Mouse (Mus musculus): ENCODE measurements at regions not wholly inside any gene's neighbourhood (a gene's known extent, or its start where the extent isn't known, plus 50 kb on each side); places are given as distances from the start of the nearest gene placed in this dataset.

DNA sequence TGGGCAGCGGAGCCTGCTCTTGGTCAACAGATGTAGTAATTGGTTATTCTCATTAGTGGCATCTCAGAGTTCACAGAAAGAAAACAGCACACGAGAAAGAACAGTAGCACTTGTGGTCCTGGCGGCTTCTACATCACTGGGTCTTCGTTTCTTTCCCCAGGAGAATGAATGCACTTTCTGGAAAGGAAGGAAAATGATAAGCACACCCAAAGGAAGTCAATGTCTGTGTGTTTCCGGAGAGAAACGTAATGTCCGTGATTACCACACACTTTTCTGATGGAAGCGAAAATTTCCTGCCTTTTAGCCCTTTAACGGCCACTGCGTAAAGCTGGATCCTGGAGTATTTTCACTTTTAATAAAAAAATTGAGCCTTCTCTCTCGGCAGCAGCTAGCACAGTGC, 164.1 kb downstream of the Cemip2 start:
- Histone ChIP-seq H3K4me1 (ENCODE audit: insufficient read depth) (no peaks in the 10 kb centered on the region), H3K4me2 (ENCODE audit: low read depth) (no peak overlapping the region), H3K4me3 (ENCODE audit: low read depth, low read length) (no peak overlapping the region), H3K27me3 (ENCODE audit: insufficient read depth, low read length) (no peaks in the 10 kb centered on the region), H3K27ac (ENCODE audit: low read depth, low read length) (no peak overlapping the region), H3K9me3 (ENCODE audit: low read length) (no peaks in the 10 kb centered on the region), H3K36me3 (ENCODE audit: insufficient read depth) (no peaks in the 10 kb centered on the region), H3K9ac (no peak overlapping the region)
- ATAC-seq (no peak), DNase-seq (no peak)
- no peak for TF ChIP-seq CTCF (IDR thresholded peaks at IDR 0.05; ENCODE audit: low read depth)
- WGBS, result 39% methylated on average over 11 of the region's 11 CpGs

DNA sequence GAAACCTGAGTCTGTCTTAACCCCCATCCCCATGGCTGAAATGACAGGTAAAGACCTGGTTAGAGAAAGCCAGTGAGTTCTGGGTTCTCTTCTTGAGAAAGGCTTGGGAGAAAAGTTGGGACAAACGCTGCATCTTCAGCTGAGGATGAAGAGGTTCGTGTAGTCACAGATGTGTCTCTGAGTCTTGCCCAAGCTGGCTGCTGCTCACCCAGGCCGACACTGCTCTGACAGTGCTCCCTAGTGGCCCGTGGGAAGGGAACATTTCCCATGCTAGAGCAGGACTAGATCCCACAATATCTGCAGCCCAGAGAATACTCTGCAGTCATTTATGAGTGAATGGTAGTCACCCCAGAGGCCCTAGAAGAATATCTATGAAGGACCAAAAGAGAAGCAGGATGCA, 165.3 kb downstream of the Cemip2 start:
- WGBS, result 65% methylated on average over 4 of the region's 4 CpGs
- Histone ChIP-seq H3K4me2 (ENCODE audit: low read depth) (no peak overlapping the region), H3K4me3 (ENCODE audit: low read depth, low read length) (no peak overlapping the region), H3K4me1 (ENCODE audit: insufficient read depth) (no peaks in the 10 kb centered on the region), H3K9me3 (ENCODE audit: low read length) (no peaks in the 10 kb centered on the region), H3K36me3 (ENCODE audit: insufficient read depth) (no peaks in the 10 kb centered on the region), H3K27me3 (ENCODE audit: insufficient read depth, low read length) (no peaks in the 10 kb centered on the region), H3K9ac (no peak overlapping the region), H3K27ac (ENCODE audit: low read depth, low read length) (no peak overlapping the region)
- peak; percentile 24; the same call in 1 of the 2 replicates for TF ChIP-seq CTCF (IDR thresholded peaks at IDR 0.05; ENCODE audit: low read depth)
- ATAC-seq (no peak), DNase-seq (no peak)

DNA sequence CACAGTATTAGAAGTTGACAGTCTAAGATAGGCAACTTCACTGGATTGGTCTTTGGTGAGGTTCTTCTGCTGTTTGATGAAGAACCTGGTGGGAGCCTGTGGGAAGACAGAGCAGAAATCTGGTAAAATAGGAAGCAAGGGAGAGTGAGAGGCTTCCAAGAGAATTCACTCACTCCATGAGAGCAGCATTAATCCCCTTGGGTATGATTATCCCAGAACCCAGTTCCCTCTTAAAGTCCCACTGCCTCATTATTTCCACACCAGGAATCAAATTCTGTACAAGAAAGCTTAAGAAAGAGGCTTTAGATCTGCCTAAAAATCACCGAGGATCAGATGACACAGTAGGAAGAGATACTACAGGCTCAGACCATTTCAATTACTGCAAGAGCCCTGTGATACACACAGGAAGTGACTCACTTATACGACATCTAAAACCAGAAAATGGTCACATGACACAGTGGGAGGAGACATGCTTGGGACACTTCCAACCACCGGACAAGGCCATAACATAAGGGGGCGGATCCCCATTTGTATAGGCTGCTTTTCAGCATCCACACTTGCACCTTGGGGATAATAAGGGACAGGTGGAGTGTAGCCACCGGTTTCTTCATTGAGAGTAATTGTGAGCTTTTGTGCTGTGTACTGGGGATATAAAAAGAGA, 168.2 kb downstream of the Cemip2 start:
- Histone ChIP-seq H3K9me3 (ENCODE audit: low read length) (no peaks in the 10 kb centered on the region), H3K9ac (no peak overlapping the region), H3K4me2 (ENCODE audit: low read depth) (no peak overlapping the region), H3K27me3 (ENCODE audit: insufficient read depth, low read length) (no peaks in the 10 kb centered on the region), H3K36me3 (ENCODE audit: insufficient read depth) (no peaks in the 10 kb centered on the region), H3K4me1 (ENCODE audit: insufficient read depth) (no peaks in the 10 kb centered on the region), H3K4me3 (ENCODE audit: low read depth, low read length) (no peak overlapping the region), H3K27ac (ENCODE audit: low read depth, low read length) (no peak overlapping the region)
- no peak for DNase-seq
- no peak for TF ChIP-seq CTCF (IDR thresholded peaks at IDR 0.05; ENCODE audit: low read depth)
- WGBS, result 57% methylated on average over 5 of the region's 5 CpGs
- ATAC-seq, result no peak

DNA sequence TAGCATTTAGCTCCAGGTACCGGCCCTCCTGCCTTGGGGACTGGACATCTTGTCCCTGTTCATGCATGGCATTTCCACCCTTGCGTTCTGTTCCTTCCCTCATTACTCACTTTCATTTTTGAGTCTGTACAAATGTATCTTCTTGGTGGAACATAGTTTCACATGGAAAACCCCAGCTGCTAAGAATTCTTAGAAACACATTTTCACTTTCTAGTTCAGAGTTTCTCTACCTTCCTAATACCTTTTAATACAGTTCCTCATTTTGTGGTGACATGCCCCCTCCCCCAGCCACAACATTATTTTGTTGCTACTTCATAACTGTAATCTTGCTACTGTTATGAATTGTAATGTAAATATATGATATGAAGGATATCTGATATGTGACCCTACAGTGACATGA, 169.9 kb downstream of the Cemip2 start:
- H3K4me2 ChIP-seq (ENCODE audit: low read depth), result no peak overlapping the region
- H3K36me3 ChIP-seq (ENCODE audit: insufficient read depth), result no peaks in the 10 kb centered on the region
- H3K27ac ChIP-seq (ENCODE audit: low read depth, low read length), result no peak overlapping the region
- no peaks in the 10 kb centered on the region for H3K4me1 ChIP-seq (ENCODE audit: insufficient read depth)
- WGBS, result 95% methylated on average over 2 of the region's 2 CpGs
- no peak overlapping the region for H3K9ac ChIP-seq
- TF ChIP-seq CTCF (IDR thresholded peaks at IDR 0.05; ENCODE audit: low read depth), result no peak
- no peak for DNase-seq
- H3K4me3 ChIP-seq (ENCODE audit: low read depth, low read length), result no peak overlapping the region
- ATAC-seq, result no peak
- H3K27me3 ChIP-seq (ENCODE audit: insufficient read depth, low read length), result no peaks in the 10 kb centered on the region
- no peaks in the 10 kb centered on the region for H3K9me3 ChIP-seq (ENCODE audit: low read length)

DNA sequence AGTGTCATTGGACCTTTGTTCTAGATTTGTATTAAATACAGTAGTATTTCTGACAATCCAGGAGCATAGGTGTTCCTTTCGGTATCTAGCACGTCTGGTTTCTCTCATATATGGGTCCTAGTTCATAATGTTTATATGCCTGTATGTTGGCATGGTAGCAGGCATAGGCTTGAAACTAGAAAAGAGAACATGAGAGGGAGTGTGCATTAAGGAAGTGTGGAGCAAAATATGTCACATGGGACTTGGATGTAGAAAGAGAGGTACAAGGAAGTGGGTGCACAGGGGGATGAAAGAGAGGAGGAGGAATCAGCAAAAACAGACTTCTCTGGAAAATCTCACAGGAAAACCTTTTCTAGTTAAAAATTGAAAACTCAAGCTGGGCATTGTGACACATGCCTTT, 176.2 kb upstream of the Trpm3 start:
- Histone ChIP-seq H3K36me3 (ENCODE audit: insufficient read depth) (no peaks in the 10 kb centered on the region), H3K4me2 (ENCODE audit: low read depth) (no peak overlapping the region), H3K4me3 (ENCODE audit: low read depth, low read length) (no peak overlapping the region), H3K27me3 (ENCODE audit: insufficient read depth, low read length) (no peaks in the 10 kb centered on the region), H3K4me1 (ENCODE audit: insufficient read depth) (no peaks in the 10 kb centered on the region), H3K27ac (ENCODE audit: low read depth, low read length) (no peak overlapping the region), H3K9me3 (ENCODE audit: low read length) (no peaks in the 10 kb centered on the region), H3K9ac (no peak overlapping the region)
- no peak for TF ChIP-seq CTCF (IDR thresholded peaks at IDR 0.05; ENCODE audit: low read depth)
- no peak for DNase-seq
- 98% methylated on average over 2 of the region's 2 CpGs for WGBS
- no peak for ATAC-seq

DNA sequence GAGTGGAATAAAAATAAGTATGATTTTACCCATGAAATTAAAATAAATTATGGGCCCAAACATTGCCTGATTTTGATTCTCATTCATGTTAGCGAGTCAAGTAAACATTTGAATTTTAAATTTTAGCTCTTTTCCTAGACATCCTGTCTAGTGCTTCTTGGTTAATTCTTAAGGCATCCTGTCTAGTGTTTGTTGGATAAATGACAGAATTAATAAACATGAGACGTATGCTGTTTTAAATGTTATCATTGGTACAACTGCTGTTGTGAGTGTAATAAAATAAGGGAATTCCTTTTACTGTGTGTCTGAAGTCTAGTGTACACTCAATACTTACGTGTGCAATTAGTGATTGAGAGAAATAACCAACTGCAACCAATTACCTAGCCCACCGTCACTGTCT, 149.0 kb upstream of the Trpm3 start:
- Histone ChIP-seq H3K4me2 (ENCODE audit: low read depth) (no peak overlapping the region), H3K4me3 (ENCODE audit: low read depth, low read length) (no peak overlapping the region), H3K4me1 (ENCODE audit: insufficient read depth) (no peaks in the 10 kb centered on the region; the same call in 1 of the 2 replicates), H3K27ac (ENCODE audit: low read depth, low read length) (no peak overlapping the region), H3K9me3 (ENCODE audit: low read length) (no peaks in the 10 kb centered on the region), H3K9ac (no peak overlapping the region), H3K27me3 (ENCODE audit: insufficient read depth, low read length) (no peaks in the 10 kb centered on the region), H3K36me3 (ENCODE audit: insufficient read depth) (no peaks in the 10 kb centered on the region)
- peak; percentile 47; the same call in 1 of the 2 replicates for ATAC-seq
- no peak for DNase-seq
- no peak for TF ChIP-seq CTCF (IDR thresholded peaks at IDR 0.05; ENCODE audit: low read depth)
- 52% methylated on average over 4 of the region's 4 CpGs for WGBS

DNA sequence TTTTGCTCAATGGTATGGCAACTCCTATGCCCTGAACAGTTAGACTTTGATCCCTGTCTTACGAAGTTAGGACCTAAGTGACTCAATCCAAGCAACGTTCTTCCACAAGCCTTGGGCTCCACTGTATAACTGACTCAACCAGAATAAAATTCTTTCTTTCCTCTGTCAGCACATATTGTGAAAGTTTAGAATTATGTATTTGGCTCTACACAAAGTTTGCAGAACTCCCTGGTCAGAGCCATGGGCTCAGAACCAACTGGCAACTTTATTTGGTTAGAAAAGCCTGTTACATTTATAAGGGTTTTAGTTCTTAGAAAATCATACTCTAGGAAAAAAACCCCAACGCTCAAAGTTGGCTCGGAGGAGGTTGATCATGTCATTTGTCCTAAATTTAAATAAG, 147.9 kb upstream of the Trpm3 start:
- no peak for TF ChIP-seq CTCF (IDR thresholded peaks at IDR 0.05; ENCODE audit: low read depth)
- no peaks in the 10 kb centered on the region for H3K9me3 ChIP-seq (ENCODE audit: low read length)
- peak; percentile 78 for DNase-seq
- WGBS, result 64% methylated on average over 4 of the region's 4 CpGs
- H3K4me1 ChIP-seq (ENCODE audit: insufficient read depth), result no peaks in the 10 kb centered on the region; the same call in 1 of the 2 replicates
- no peak overlapping the region for H3K9ac ChIP-seq
- no peak overlapping the region for H3K4me3 ChIP-seq (ENCODE audit: low read depth, low read length)
- H3K27me3 ChIP-seq (ENCODE audit: insufficient read depth, low read length), result no peaks in the 10 kb centered on the region
- ATAC-seq, result peak; percentile 70
- no peak overlapping the region for H3K27ac ChIP-seq (ENCODE audit: low read depth, low read length)
- no peaks in the 10 kb centered on the region for H3K36me3 ChIP-seq (ENCODE audit: insufficient read depth)
- H3K4me2 ChIP-seq (ENCODE audit: low read depth), result no peak overlapping the region
